Mouse (Mus musculus) midbrain, embryonic 11.5 days (tissue): ENCODE measurements at regions not wholly inside any gene's neighbourhood (a gene's known extent, or its start where the extent isn't known, plus 50 kb on each side); places are given as distances from the start of the nearest gene placed in this dataset.

Experiments used
- ATAC-seq: fragments of 200-750 bp; cut with Nextera tagmentation; 2 replicates; pipeline ENCODE4 v1.8.0; 2017; ENCODE audit warnings: moderate TSS enrichment, moderate library complexity; ENCODE audit not compliant: low FRiP score
- DNase-seq: peaks from one replicate; pipeline ENCODE4 v3.0.0; 2015; ENCODE audit warnings: low spot score; ENCODE audit errors: missing footprints
- H3K27ac ChIP-seq: fragments of 300-500 bp; sonication (generic); 2 replicates; pipeline ENCODE4 v1.5.1; 2014; ENCODE audit warnings: low read depth, low read length
- H3K27me3 ChIP-seq: fragments of 300-500 bp; sonication (generic); 2 replicates; pipeline ENCODE4 v1.6.1; 2014; ENCODE audit warnings: mild to moderate bottlenecking, low read length, moderate library complexity, mixed read lengths; ENCODE audit not compliant: control insufficient read depth, insufficient read depth
- H3K36me3 ChIP-seq: fragments of 300-500 bp; sonication (generic); 2 replicates; pipeline ENCODE4 v1.6.1; 2014; ENCODE audit warnings: mild to moderate bottlenecking, low read length, moderate library complexity, mixed read lengths; ENCODE audit not compliant: control insufficient read depth, insufficient read depth
- H3K4me1 ChIP-seq: fragments of 300-500 bp; sonication (generic); 2 replicates; pipeline ENCODE4 v1.6.1; 2014; ENCODE audit warnings: low read length; ENCODE audit not compliant: control insufficient read depth, insufficient read depth
- H3K4me2 ChIP-seq: fragments of 300-500 bp; sonication (generic); 2 replicates; pipeline ENCODE4 v1.6.1; 2014; ENCODE audit warnings: mild to moderate bottlenecking, moderate library complexity
- H3K4me3 ChIP-seq: fragments of 300-500 bp; sonication (generic); 2 replicates; pipeline ENCODE4 v1.5.1; 2014; ENCODE audit warnings: low read depth, low read length
- H3K9ac ChIP-seq: fragments of 300-500 bp; sonication (generic); 2 replicates; pipeline ENCODE4 v1.6.1; 2014; ENCODE audit warnings: low read length
- H3K9me3 ChIP-seq: fragments of 300-500 bp; sonication (generic); 2 replicates; pipeline ENCODE4 v1.6.1; 2016; ENCODE audit warnings: low read length; ENCODE audit not compliant: control insufficient read depth
- WGBS: fragments of 180-500 bp; shearing (Covaris S2); extraction: QIAGEN DNeasy Blood & Tissue Kit; methylation state at CpG from one replicate; pipeline ENCODE4 v1.1.7; 2014; 5-methylcytosine and 5-hydroxymethylcytosine counted together

DNA sequence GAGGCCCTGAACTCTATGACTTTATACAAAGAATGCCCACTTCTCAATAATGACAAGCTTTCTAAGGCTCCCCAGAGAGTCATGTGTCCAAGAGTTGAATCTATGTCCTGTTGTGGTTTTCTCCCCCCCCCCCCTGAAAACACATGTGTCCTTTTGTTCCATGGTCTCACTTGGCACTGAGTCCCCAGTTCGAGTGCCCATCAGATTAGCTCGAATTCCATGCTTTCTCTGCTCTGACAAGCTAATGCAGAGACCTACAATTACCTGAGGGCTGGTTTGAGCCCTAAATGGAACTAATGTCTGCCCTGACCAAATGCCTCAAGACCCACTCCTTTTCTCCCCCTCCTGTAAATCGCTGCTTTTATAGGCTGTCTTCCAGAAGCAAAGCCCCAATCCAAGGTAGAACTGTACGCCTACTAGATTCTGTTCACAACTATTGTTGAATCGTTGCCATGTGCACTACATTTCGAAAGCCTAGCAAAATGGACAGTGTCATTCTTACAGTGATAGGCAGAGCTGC lies 392.0 kb downstream of the Wdr11 start:
- H3K9ac ChIP-seq = no peak overlapping the region
- ATAC-seq (no peak), DNase-seq (no peak)
- H3K36me3 ChIP-seq = no peaks in the 10 kb centered on the region
- H3K27ac ChIP-seq = no peak overlapping the region
- H3K4me1 ChIP-seq = peaks cover 5% of the 10 kb centered on the region; the same call in 1 of the 2 replicates
- no peaks in the 10 kb centered on the region for H3K9me3 ChIP-seq
- 90% methylated on average over 6 of the region's 6 CpGs for WGBS
- H3K4me3 ChIP-seq = no peak overlapping the region
- no peak overlapping the region for H3K4me2 ChIP-seq
- H3K27me3 ChIP-seq = no peaks in the 10 kb centered on the region

DNA sequence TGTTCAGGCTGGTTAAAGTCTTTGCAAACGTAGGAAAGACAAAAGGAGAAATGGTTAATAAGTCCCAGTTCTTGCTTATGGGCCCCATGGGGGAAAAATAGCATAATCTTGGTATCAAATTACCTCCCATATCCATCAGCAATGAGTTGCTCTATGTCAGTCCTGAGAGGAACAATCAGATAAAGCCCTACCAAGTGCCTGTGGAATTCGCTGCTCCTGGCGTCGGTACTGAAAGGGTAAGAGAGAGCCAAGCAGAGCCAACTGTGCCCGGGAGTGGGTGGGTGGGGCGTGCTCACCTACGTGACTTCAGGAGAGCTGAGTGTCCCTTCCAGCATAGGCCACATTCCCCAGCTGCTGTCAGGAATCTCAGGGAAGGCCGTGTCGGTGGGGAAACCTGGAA lies 392.7 kb downstream of the Wdr11 start:
- no peaks in the 10 kb centered on the region for H3K9me3 ChIP-seq
- 88% methylated on average over 9 of the region's 9 CpGs for WGBS
- H3K36me3 ChIP-seq = no peaks in the 10 kb centered on the region
- no peak overlapping the region for H3K4me2 ChIP-seq
- ATAC-seq (no peak), DNase-seq (no peak)
- H3K27me3 ChIP-seq = no peaks in the 10 kb centered on the region
- no peak overlapping the region for H3K9ac ChIP-seq
- H3K27ac ChIP-seq = no peak overlapping the region
- no peak overlapping the region for H3K4me3 ChIP-seq
- peaks cover 5% of the 10 kb centered on the region; the same call in 1 of the 2 replicates for H3K4me1 ChIP-seq

DNA sequence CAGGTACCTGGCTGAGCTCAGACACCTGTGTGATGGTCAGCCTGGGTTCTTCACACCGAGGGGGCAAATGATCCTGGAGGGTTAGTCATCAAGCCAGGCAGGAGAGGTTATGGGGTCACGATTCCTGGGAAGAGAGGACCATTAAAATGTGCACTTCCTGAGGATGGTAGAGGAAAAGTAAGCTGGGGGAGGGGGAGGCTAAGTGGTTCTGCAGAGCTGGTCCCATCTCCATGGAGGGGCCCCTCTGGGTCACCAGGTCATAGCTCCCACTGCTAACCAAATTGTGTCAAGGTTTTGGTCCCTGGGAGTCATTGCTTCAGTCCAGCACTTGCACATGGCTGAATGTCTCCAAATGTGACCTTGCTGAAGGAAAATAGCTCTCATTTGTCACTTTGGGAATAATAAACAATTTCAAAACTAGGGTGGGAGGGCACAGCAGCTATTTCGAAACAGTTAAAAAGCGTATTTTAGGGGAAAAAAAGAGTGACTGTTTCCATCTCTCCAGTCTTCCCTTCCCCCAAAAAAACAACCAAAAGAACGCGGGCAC lies 395.5 kb downstream of the Wdr11 start:
- H3K27me3 ChIP-seq = no peaks in the 10 kb centered on the region
- no peak for ATAC-seq
- H3K9ac ChIP-seq = no peak overlapping the region
- H3K27ac ChIP-seq = no peak overlapping the region
- no peak overlapping the region for H3K4me3 ChIP-seq
- H3K36me3 ChIP-seq = no peaks in the 10 kb centered on the region
- H3K9me3 ChIP-seq = no peaks in the 10 kb centered on the region
- peaks cover 5% of the 10 kb centered on the region; the same call in 1 of the 2 replicates for H3K4me1 ChIP-seq
- WGBS = 72% methylated on average over 6 of the region's 6 CpGs
- DNase-seq = no peak
- no peak overlapping the region for H3K4me2 ChIP-seq

DNA sequence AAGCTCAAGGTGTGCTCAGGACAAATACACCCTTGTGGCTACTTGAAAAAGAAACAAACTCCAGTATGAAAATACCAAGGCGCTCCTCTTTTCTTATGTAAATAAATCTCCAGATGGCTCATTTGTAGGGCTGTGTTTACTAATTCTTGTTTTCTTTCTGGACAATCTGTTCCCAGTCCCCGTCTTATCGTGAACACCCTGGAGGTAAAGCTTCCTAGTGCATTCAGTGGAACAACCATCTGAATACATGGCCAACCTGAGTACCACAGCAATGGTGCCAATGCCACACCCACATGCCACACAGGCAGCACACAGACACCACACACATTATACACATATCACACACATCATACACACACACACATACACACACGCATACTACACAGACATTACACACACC lies 396.1 kb downstream of the Wdr11 start:
- no peak for ATAC-seq
- no peak overlapping the region for H3K9ac ChIP-seq
- no peak for DNase-seq
- H3K4me1 ChIP-seq = peaks cover 2% of the 10 kb centered on the region; the same call in 1 of the 2 replicates
- 64% methylated on average over 4 of the region's 4 CpGs for WGBS
- H3K36me3 ChIP-seq = no peaks in the 10 kb centered on the region
- no peak overlapping the region for H3K27ac ChIP-seq
- H3K4me2 ChIP-seq = no peak overlapping the region
- no peak overlapping the region for H3K4me3 ChIP-seq
- H3K9me3 ChIP-seq = no peaks in the 10 kb centered on the region
- no peaks in the 10 kb centered on the region for H3K27me3 ChIP-seq

DNA sequence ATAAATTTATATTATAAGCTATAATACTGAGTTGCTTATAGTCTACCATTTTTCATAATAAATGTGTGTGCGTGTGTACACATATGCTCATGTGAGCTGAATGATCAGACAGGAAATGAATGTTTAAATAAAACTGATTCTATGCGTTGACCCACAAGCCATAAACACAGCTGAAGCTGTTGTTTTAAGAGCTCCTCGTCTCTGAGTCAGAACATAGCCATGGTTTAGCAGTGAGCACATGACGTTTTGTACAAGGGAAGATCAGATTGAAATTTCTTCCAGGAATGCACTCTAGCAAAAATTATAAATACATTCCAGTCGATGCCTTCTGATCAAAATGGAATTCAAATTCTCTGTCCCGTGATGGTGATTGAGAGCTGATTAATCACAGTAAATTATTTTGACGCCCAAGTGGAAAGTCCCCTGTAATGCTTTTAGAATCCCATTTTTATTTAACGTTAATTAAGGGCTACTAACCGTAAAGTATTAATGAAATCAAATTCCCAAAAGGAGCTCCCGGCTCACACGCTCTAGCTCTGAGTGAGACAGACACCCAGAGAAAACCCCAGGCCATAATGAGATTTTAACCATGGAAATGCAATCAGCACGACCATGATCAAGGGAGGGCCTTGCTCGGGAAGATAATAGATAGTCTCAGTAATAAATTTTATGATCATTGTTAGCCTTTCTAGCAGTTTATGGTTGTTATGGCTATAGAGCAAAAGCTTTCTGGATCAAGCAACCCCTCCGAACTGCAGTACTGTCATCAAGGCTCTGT lies 402.0 kb downstream of the Wdr11 start:
- DNase-seq (no peak), ATAC-seq (no peak)
- no peaks in the 10 kb centered on the region for H3K4me1 ChIP-seq
- H3K36me3 ChIP-seq = no peaks in the 10 kb centered on the region
- no peak overlapping the region for H3K9ac ChIP-seq
- H3K27ac ChIP-seq = no peak overlapping the region
- no peak overlapping the region for H3K4me2 ChIP-seq
- no peaks in the 10 kb centered on the region for H3K9me3 ChIP-seq
- no peaks in the 10 kb centered on the region for H3K27me3 ChIP-seq
- 68% methylated on average over 14 of the region's 14 CpGs for WGBS
- no peak overlapping the region for H3K4me3 ChIP-seq

DNA sequence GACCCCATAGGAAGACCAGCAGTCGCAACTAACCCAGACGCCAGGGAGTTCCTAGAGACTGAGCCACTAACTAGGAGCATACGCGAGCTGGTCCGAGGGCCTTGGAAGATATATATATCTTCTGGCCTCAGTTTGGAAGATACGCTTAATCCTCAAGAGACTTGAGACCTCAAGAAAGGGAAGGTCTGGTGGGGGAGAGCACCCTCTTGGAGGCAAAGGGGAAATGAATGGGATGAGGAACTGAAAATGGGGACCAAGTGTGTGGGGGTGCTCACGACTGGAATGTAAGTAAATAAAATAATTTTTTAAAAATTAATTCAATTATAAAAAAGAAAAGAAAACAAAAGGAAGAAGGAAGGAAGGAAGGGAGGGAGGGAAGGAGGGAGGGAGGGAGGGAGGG lies 403.9 kb downstream of the Wdr11 start:
- no peak overlapping the region for H3K4me3 ChIP-seq
- H3K4me2 ChIP-seq = no peak overlapping the region
- no peak overlapping the region for H3K9ac ChIP-seq
- no peak for DNase-seq
- ATAC-seq = no peak
- no peaks in the 10 kb centered on the region for H3K36me3 ChIP-seq
- H3K4me1 ChIP-seq = peaks cover 2% of the 10 kb centered on the region; the same call in 1 of the 2 replicates
- H3K27me3 ChIP-seq = no peaks in the 10 kb centered on the region
- H3K9me3 ChIP-seq = no peaks in the 10 kb centered on the region
- no peak overlapping the region for H3K27ac ChIP-seq
- WGBS = 84% methylated on average over 7 of the region's 7 CpGs

DNA sequence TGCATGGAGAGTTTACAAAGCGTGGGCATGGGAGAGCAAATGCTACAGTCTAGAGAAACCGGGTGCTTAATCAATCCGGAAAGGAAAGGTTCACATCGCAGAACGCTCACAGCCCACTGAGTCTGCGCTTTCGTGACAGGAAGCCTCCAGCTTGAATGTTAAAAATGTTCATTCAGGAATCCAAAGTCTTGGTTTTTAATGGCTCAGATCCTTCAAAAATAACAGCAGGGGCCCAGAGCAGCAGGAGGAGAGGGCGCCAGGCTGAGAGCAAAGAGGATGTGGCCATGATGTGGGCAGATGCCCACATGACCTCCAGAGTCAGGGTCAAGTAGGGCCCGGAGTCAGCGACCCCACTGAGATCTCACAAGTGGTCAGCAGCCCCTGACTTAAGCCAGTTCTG lies 409.4 kb downstream of the Wdr11 start:
- DNase-seq (no peak), ATAC-seq (no peak)
- H3K4me1 ChIP-seq = peaks cover 5% of the 10 kb centered on the region; the same call in 1 of the 2 replicates
- H3K9me3 ChIP-seq = no peaks in the 10 kb centered on the region
- no peaks in the 10 kb centered on the region for H3K27me3 ChIP-seq
- no peak overlapping the region for H3K27ac ChIP-seq
- 59% methylated on average over 10 of the region's 10 CpGs for WGBS
- no peak overlapping the region for H3K4me3 ChIP-seq
- no peaks in the 10 kb centered on the region for H3K36me3 ChIP-seq
- H3K4me2 ChIP-seq = no peak overlapping the region
- H3K9ac ChIP-seq = no peak overlapping the region

DNA sequence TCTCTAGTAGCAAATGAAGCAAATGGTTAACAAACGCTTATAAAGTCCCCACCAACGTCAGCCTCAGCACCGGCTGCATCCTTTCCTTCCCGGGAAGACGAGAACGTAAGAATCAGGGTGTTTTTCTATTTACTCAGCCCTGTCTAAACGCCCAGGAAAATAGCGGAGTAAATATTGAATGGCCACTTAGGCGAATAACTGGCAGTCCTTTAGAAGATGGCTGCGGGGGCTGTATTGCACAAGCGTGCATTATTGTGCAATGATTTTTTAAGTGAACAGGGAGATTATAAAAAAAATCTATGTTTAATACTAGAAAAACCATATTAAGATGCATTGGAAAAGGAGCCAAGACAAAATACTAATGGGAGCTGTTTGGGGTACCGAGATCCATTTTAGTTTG lies 410.3 kb downstream of the Wdr11 start:
- ATAC-seq (no peak), DNase-seq (no peak)
- H3K4me3 ChIP-seq = no peak overlapping the region
- peaks cover 5% of the 10 kb centered on the region; the same call in 1 of the 2 replicates for H3K4me1 ChIP-seq
- no peaks in the 10 kb centered on the region for H3K36me3 ChIP-seq
- H3K9ac ChIP-seq = no peak overlapping the region
- 71% methylated on average over 12 of the region's 12 CpGs for WGBS
- H3K27me3 ChIP-seq = no peaks in the 10 kb centered on the region
- no peaks in the 10 kb centered on the region for H3K9me3 ChIP-seq
- H3K4me2 ChIP-seq = no peak overlapping the region
- no peak overlapping the region for H3K27ac ChIP-seq

DNA sequence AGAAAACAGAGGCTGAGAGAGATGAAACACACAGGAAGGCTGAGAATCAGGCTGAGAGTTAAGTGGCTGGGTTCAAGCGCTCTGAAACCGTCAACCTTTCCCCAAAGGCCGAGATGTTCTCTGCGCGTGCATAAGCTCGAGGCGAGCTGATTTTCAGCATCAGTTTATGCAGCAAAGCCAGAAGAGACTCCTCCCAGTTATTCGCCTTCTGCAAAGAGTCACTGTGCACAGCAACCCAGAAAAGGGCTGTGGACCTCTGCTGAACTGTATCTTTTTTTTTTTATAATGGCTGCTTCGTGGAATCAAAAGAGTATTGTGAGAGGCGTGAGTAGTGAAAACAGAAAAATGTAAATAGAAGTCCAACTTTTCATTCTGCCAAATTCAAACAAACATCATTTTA lies 413.7 kb downstream of the Wdr11 start:
- no peaks in the 10 kb centered on the region for H3K36me3 ChIP-seq
- DNase-seq (no peak), ATAC-seq (no peak)
- no peak overlapping the region for H3K4me2 ChIP-seq
- WGBS = 44% methylated on average over 10 of the region's 10 CpGs
- H3K27me3 ChIP-seq = no peaks in the 10 kb centered on the region
- H3K9me3 ChIP-seq = no peaks in the 10 kb centered on the region
- peaks cover 12% of the 10 kb centered on the region for H3K4me1 ChIP-seq
- no peak overlapping the region for H3K27ac ChIP-seq
- no peak overlapping the region for H3K4me3 ChIP-seq
- no peak overlapping the region for H3K9ac ChIP-seq
